Mouse (Mus musculus): ENCODE measurements around the gene Hps5. TPM values are rescaled to one million over a fixed set of nuclear protein-coding genes. Genes with fewer than 3 reads are reported as not detected.

Gene Hps5
- polyA plus RNA-seq, 1 experiment from 2014 or later = 11.8 TPM

- Histone ChIP-seq H3K27me3 (ENCODE audit: control insufficient read depth, insufficient read depth, low read length) (no peaks in the 10 kb centered on the region), H3K9me3 (replicated peaks; ENCODE audit: control insufficient read depth, low read length) (no peaks in the 10 kb centered on the region), H3K36me3 (ENCODE audit: control insufficient read depth, insufficient read depth, low read length) (0 out of 2 replicates have a peak, but pooled peaks cover 2% of the 10 kb centered on the region), H3K4me3 (ENCODE audit: low read depth, low read length) (peak overlapping the region; percentile 81), H3K4me1 (ENCODE audit: control insufficient read depth, insufficient read depth, low read length) (peaks cover 9% of the 10 kb centered on the region), H3K27ac (ENCODE audit: low read depth, low read length) (no peak overlapping the region), H3K9ac (ENCODE audit: low read depth, low read length) (peak overlapping the region; percentile 95), H3K4me2 (peak overlapping the region; percentile 96)
- ATAC-seq (replicated peaks; ENCODE audit: insufficient number of reproducible peaks, low FRiP score, low TSS enrichment) = no peak
- WGBS (ENCODE audit: insufficient replicate concordance) = 48% methylated on average over 6 of the region's 6 CpGs
These were observed 915 bp upstream of the Hps5 start for GRCm38 (mm10) chr7:46796779-46797178.

DNA sequence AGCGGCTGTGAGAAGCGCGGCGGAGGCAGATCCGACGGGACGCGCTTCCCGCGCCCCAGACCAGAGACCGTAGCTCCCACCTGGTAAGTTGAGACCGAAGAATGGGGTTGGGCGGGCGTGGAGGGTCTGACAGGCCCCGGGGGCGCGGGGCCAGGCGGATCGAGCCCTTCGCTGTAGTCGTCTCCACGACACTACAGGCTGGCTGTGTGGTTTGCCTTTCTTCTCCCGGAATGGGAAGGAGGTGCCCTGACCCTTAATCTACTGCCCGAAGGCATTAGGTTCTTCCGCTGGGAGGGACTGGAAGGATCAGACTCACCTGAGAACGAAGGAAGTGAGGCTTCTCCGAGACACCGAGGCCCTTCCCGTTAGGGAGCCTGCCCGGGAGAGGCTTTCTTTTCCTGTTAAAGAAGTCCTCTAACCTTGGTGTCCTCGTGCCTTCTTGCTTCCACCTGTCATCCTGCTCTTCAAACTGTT lies 379 bp upstream of the Hps5 start:
- Histone ChIP-seq H3K27ac (ENCODE audit: low read depth, low read length) (peak overlapping the region; percentile 85; the same call in 1 of the 2 replicates), H3K27me3 (ENCODE audit: control insufficient read depth, insufficient read depth, low read length) (no peaks in the 10 kb centered on the region), H3K9me3 (replicated peaks; ENCODE audit: control insufficient read depth, low read length) (no peaks in the 10 kb centered on the region), H3K9ac (ENCODE audit: low read depth, low read length) (peak overlapping the region; percentile 95), H3K4me3 (ENCODE audit: low read depth, low read length) (peak overlapping the region; percentile 81), H3K36me3 (ENCODE audit: control insufficient read depth, insufficient read depth, low read length) (no peaks in the 10 kb centered on the region), H3K4me2 (peak overlapping the region; percentile 96), H3K4me1 (ENCODE audit: control insufficient read depth, insufficient read depth, low read length) (peaks cover 9% of the 10 kb centered on the region)
- WGBS (ENCODE audit: insufficient replicate concordance) = under 1% methylated on average over 31 of the region's 31 CpGs
- ATAC-seq (replicated peaks; ENCODE audit: insufficient number of reproducible peaks, low FRiP score, low TSS enrichment) = peak; percentile 44; the same call in 1 of the 2 replicates

DNA sequence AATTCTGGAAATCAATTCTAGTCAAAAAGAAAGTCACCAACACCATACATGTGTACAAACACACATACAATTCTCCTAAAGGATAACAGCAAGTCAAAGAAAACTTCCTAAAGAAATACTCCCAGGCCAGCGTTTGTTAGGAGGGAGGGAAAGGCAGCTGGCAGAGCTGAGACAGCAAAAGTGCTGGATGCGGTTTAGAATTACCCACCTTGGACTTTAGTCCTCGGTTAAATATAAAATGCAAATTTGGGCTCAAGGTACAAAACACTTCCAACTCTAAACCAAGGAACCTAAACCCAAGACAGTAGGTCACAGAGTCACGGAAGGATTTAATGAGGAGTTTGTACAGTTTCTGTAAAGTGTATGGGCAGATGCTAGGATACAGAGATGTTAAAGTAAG lies 2.0 kb downstream of the Hps5 start:
- no peak overlapping the region for H3K27ac ChIP-seq (ENCODE audit: low read depth, low read length)
- H3K4me3 ChIP-seq (ENCODE audit: low read depth, low read length) = no peak overlapping the region
- H3K9ac ChIP-seq (ENCODE audit: low read depth, low read length) = no peak overlapping the region
- no peak for ATAC-seq (replicated peaks; ENCODE audit: insufficient number of reproducible peaks, low FRiP score, low TSS enrichment)
- peaks cover 3% of the 10 kb centered on the region for H3K36me3 ChIP-seq (ENCODE audit: control insufficient read depth, insufficient read depth, low read length)
- H3K4me1 ChIP-seq (ENCODE audit: control insufficient read depth, insufficient read depth, low read length) = peaks cover 9% of the 10 kb centered on the region
- H3K27me3 ChIP-seq (ENCODE audit: control insufficient read depth, insufficient read depth, low read length) = no peaks in the 10 kb centered on the region
- no peak overlapping the region for H3K4me2 ChIP-seq
- 81% methylated on average over 4 of the region's 4 CpGs for WGBS (ENCODE audit: insufficient replicate concordance)
- no peaks in the 10 kb centered on the region for H3K9me3 ChIP-seq (replicated peaks; ENCODE audit: control insufficient read depth, low read length)

GRCm38 (mm10) chr7:46789177-46789849 lies 6.6 kb downstream of the Hps5 start:
- Histone ChIP-seq H3K27me3 (ENCODE audit: control insufficient read depth, insufficient read depth, low read length) (no peaks in the 10 kb centered on the region), H3K9me3 (replicated peaks; ENCODE audit: control insufficient read depth, low read length) (no peaks in the 10 kb centered on the region), H3K4me2 (no peak overlapping the region), H3K4me1 (ENCODE audit: control insufficient read depth, insufficient read depth, low read length) (no peaks in the 10 kb centered on the region), H3K4me3 (ENCODE audit: low read depth, low read length) (no peak overlapping the region), H3K36me3 (ENCODE audit: control insufficient read depth, insufficient read depth, low read length) (peaks cover 11% of the 10 kb centered on the region), H3K9ac (ENCODE audit: low read depth, low read length) (no peak overlapping the region), H3K27ac (ENCODE audit: low read depth, low read length) (no peak overlapping the region)
- 78% methylated on average over 5 of the region's 5 CpGs for WGBS (ENCODE audit: insufficient replicate concordance)
- no peak for ATAC-seq (replicated peaks; ENCODE audit: insufficient number of reproducible peaks, low FRiP score, low TSS enrichment)

GRCm38 (mm10) chr7:46770706-46771105 lies 25.2 kb downstream of the Hps5 start:
- no peak overlapping the region for H3K4me3 ChIP-seq (ENCODE audit: low read depth, low read length)
- H3K36me3 ChIP-seq (ENCODE audit: control insufficient read depth, insufficient read depth, low read length) = peaks cover 11% of the 10 kb centered on the region
- H3K4me1 ChIP-seq (ENCODE audit: control insufficient read depth, insufficient read depth, low read length) = no peaks in the 10 kb centered on the region
- H3K9ac ChIP-seq (ENCODE audit: low read depth, low read length) = no peak overlapping the region
- H3K4me2 ChIP-seq = no peak overlapping the region
- no peak overlapping the region for H3K27ac ChIP-seq (ENCODE audit: low read depth, low read length)
- no peaks in the 10 kb centered on the region for H3K27me3 ChIP-seq (ENCODE audit: control insufficient read depth, insufficient read depth, low read length)
- 49% methylated on average over 4 of the region's 4 CpGs for WGBS (ENCODE audit: insufficient replicate concordance)
- no peak for ATAC-seq (replicated peaks; ENCODE audit: insufficient number of reproducible peaks, low FRiP score, low TSS enrichment)
- no peaks in the 10 kb centered on the region for H3K9me3 ChIP-seq (replicated peaks; ENCODE audit: control insufficient read depth, low read length)

GRCm38 (mm10) chr7:46768451-46768850 lies 27.4 kb downstream of the Hps5 start:
- no peaks in the 10 kb centered on the region for H3K9me3 ChIP-seq (replicated peaks; ENCODE audit: control insufficient read depth, low read length)
- peaks cover 15% of the 10 kb centered on the region for H3K36me3 ChIP-seq (ENCODE audit: control insufficient read depth, insufficient read depth, low read length)
- no peaks in the 10 kb centered on the region for H3K27me3 ChIP-seq (ENCODE audit: control insufficient read depth, insufficient read depth, low read length)
- no peak overlapping the region for H3K9ac ChIP-seq (ENCODE audit: low read depth, low read length)
- no peak overlapping the region for H3K4me2 ChIP-seq
- no peak overlapping the region for H3K27ac ChIP-seq (ENCODE audit: low read depth, low read length)
- H3K4me3 ChIP-seq (ENCODE audit: low read depth, low read length) = no peak overlapping the region
- H3K4me1 ChIP-seq (ENCODE audit: control insufficient read depth, insufficient read depth, low read length) = no peaks in the 10 kb centered on the region
- WGBS (ENCODE audit: insufficient replicate concordance) = 88% methylated on average over 7 of the region's 7 CpGs
- ATAC-seq (replicated peaks; ENCODE audit: insufficient number of reproducible peaks, low FRiP score, low TSS enrichment) = no peak

DNA sequence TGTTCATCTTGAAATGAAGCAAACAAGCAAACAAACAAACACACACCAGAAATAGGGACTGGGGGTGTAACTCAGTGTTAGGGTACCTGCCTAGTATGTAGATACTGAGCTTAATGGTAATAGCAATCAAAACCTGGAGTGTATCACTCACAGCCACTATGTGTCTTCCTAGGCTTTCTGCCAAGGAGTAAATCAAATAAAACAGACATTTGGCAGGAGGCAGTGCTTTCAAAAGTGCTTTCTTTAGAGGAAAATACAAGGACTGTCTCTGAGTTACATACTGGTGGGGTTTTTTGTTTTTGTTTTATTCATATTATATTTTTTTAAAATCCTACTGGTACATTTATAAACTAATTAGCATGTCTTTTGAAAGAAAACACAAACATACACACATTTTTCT lies 28.5 kb downstream of the Hps5 start:
- Histone ChIP-seq H3K27me3 (ENCODE audit: control insufficient read depth, insufficient read depth, low read length) (no peaks in the 10 kb centered on the region), H3K27ac (ENCODE audit: low read depth, low read length) (no peak overlapping the region), H3K9me3 (replicated peaks; ENCODE audit: control insufficient read depth, low read length) (no peaks in the 10 kb centered on the region), H3K36me3 (ENCODE audit: control insufficient read depth, insufficient read depth, low read length) (peaks cover 18% of the 10 kb centered on the region), H3K4me3 (ENCODE audit: low read depth, low read length) (no peak overlapping the region), H3K9ac (ENCODE audit: low read depth, low read length) (no peak overlapping the region), H3K4me1 (ENCODE audit: control insufficient read depth, insufficient read depth, low read length) (no peaks in the 10 kb centered on the region), H3K4me2 (no peak overlapping the region)
- ATAC-seq (replicated peaks; ENCODE audit: insufficient number of reproducible peaks, low FRiP score, low TSS enrichment) = no peak

DNA sequence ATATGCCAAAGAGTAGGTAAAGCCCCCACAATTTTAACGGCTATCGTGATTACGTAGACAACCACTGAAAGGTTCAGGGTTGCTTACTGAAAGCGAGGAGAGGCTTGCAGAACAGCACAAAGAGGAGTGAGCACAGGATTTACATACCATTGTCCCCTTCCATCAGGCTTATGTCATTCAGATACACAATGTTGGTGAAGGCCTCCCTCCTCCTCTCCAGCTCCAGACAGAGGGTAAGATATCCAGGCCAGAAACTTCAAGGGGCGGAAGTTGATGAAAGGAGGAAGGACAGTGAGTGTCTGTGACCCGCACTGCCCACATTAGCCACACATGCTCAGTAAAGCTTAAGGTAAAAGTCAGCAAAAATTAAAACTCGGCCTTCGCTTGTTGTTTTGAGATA lies 31.2 kb downstream of the Hps5 start:
- H3K27me3 ChIP-seq (ENCODE audit: control insufficient read depth, insufficient read depth, low read length) = no peaks in the 10 kb centered on the region
- ATAC-seq (replicated peaks; ENCODE audit: insufficient number of reproducible peaks, low FRiP score, low TSS enrichment) = no peak
- H3K9me3 ChIP-seq (replicated peaks; ENCODE audit: control insufficient read depth, low read length) = no peaks in the 10 kb centered on the region
- H3K9ac ChIP-seq (ENCODE audit: low read depth, low read length) = no peak overlapping the region
- H3K36me3 ChIP-seq (ENCODE audit: control insufficient read depth, insufficient read depth, low read length) = peaks cover 16% of the 10 kb centered on the region
- H3K4me2 ChIP-seq = no peak overlapping the region
- WGBS (ENCODE audit: insufficient replicate concordance) = 89% methylated on average over 8 of the region's 8 CpGs
- H3K4me3 ChIP-seq (ENCODE audit: low read depth, low read length) = no peak overlapping the region
- H3K4me1 ChIP-seq (ENCODE audit: control insufficient read depth, insufficient read depth, low read length) = no peaks in the 10 kb centered on the region
- H3K27ac ChIP-seq (ENCODE audit: low read depth, low read length) = no peak overlapping the region

- ATAC-seq (replicated peaks; ENCODE audit: insufficient number of reproducible peaks, low FRiP score, low TSS enrichment) = no peak
- no peak overlapping the region for H3K4me2 ChIP-seq
- H3K4me3 ChIP-seq (ENCODE audit: low read depth, low read length) = no peak overlapping the region
- no peak overlapping the region for H3K9ac ChIP-seq (ENCODE audit: low read depth, low read length)
- H3K4me1 ChIP-seq (ENCODE audit: control insufficient read depth, insufficient read depth, low read length) = no peaks in the 10 kb centered on the region
- WGBS (ENCODE audit: insufficient replicate concordance) = 87% methylated on average over 5 of the region's 5 CpGs
- no peaks in the 10 kb centered on the region for H3K9me3 ChIP-seq (replicated peaks; ENCODE audit: control insufficient read depth, low read length)
- peaks cover 7% of the 10 kb centered on the region for H3K36me3 ChIP-seq (ENCODE audit: control insufficient read depth, insufficient read depth, low read length)
- no peak overlapping the region for H3K27ac ChIP-seq (ENCODE audit: low read depth, low read length)
- H3K27me3 ChIP-seq (ENCODE audit: control insufficient read depth, insufficient read depth, low read length) = no peaks in the 10 kb centered on the region
These were observed 33.3 kb downstream of the Hps5 start for GRCm38 (mm10) chr7:46762601-46763000.
